Mouse (Mus musculus) liver, embryonic 14 days (tissue): Measurements from ENCODE around the gene Taar7b. TPM values are rescaled to one million over a fixed set of nuclear protein-coding genes. Genes with fewer than 3 reads are reported as not detected.

ENCODE experiments used
- polyA plus RNA-seq: library from polyadenylated mRNA; depleted of rRNA; stranded (reverse); fragments of >200 nt; gene quantifications from 2 replicates; pipeline ENCODE4 v1.2.3, GENCODE M21; 2012; rRNA removed

The Taar7b gene
- not detected in 2 replicates for polyA plus RNA-seq

DNA sequence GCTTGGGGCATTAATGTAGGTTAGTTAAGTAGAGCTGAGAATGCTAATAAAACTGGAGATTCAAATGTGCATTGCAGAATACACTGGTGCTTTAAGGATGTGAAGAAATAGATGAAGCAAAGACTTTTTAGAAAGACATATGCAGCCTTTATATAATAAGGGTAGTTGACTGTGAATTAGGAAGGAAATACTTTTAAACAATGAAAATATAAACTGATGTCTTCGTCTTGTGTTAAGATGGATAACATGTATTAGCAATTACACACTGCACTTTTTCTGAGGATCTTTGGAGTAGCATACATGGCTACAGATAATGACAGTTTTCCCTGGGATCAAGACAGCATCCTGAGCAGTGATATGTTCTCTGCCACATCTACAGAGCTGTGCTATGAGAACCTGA lies at the start of gene Taar7b:
TSS of gene Taar7b (plus strand) at position 301 of the 400 bp plus-strand sequence.

GRCm38 (mm10) chr10:23960444-23960915 lies 39.3 kb upstream of the Taar7b start, which contains the start of gene Taar4:
Taar4 (plus strand) TSS chr10:23960494.

DNA sequence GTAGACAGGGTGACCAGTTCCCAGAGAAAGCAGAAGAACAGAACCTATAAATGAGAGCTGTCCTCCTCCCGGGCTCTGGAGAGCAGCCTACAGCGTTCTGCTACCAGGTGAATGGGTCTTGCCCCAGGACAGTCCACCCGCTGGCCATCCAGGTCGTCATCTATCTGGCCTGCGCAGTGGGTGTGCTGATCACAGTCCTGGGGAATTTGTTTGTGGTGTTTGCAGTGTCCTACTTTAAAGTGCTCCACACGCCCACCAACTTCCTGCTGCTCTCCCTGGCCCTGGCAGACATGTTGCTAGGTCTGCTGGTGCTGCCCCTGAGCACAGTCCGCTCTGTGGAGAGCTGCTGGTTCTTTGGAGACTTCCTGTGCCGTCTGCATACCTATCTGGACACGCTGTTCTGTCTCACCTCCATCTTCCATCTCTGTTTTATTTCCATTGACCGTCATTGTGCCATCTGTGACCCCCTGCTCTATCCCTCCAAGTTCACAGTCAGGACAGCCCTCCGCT lies 29.0 kb upstream of the Taar7b start, which contains the start of gene Taar5:
TSS of gene Taar5 (plus strand) at position 51 of the 510 bp plus-strand sequence.

GRCm38 (mm10) chr10:23985546-23985945 lies 14.2 kb upstream of the Taar7b start, which contains the start of gene Taar6:
Taar6 (minus strand) TSS chr10:23985646.

GRCm38 (mm10) chr10:23993381-23993780 lies 6.4 kb upstream of the Taar7b start, which contains the start of gene Taar7a:
Taar7a (minus strand) TSS chr10:23993481.

DNA sequence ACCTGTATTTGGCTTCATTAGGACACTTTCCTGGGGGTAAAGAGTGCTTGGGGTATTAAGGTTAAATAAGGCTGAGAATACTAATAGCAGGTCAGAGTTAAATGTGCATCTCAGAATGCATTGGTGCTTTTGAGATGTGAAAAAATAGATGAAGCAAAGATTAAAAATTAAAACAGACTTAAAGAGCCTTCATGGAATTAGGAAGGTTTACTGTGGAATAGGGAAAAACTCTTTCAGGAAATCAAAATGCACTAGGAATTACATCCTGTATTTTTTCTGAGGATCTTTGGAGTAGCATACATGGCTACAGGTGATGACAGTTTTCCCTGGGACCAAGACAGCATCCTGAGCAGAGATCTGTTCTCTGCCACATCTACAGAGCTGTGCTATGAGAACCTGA lies 27.2 kb downstream of the Taar7b start, which contains the start of gene Taar7d:
TSS of gene Taar7d (plus strand) at position 301 of the 400 bp plus-strand sequence.

DNA sequence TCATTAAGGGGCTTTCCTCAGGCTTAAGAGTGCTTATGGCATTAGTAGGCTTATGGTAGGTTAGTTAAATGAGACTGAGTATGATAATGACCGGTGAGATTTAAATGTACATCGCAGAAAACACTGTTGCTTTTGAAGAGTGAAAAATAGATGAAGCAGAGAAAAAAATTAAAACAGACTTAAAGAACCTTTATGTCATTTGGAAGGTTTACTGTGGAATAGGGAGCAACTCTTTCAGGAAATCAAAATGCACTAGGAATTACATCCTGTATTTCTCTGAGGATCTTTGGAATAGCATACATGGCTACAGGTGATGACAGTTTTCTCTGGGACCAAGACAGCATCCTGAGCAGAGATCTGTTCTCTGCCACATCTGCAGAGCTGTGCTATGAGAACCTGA lies 37.6 kb downstream of the Taar7b start, which contains the start of gene Taar7e:
TSS of gene Taar7e (plus strand) at position 301 of the 400 bp plus-strand sequence.

GRCm38 (mm10) chr10:24049210-24049609 lies 49.5 kb downstream of the Taar7b start, which contains the start of gene Taar7f:
Taar7f (plus strand) TSS chr10:24049510.

Other genes starting within 250 kb of the Taar7b start
- gene Rps12, start 212.7 kb upstream of the Taar7b start, polyA plus RNA-seq, result 3,859 and 3,962 TPM in 2 replicates
- gene Slc18b1, start 203.0 kb upstream of the Taar7b start, polyA plus RNA-seq, result 2.0 TPM in 2 replicates
- 0.38 and 0.56 TPM in 2 replicates for gene Vnn3, start 148.5 kb upstream of the Taar7b start, polyA plus RNA-seq
- gene Vnn1, start 105.3 kb upstream of the Taar7b start, polyA plus RNA-seq, result 0.80 and 1.0 TPM in 2 replicates
- not detected in 2 replicates for gene Taar1, start 79.6 kb upstream of the Taar7b start, polyA plus RNA-seq
- gene Taar2, start 61.4 kb upstream of the Taar7b start, polyA plus RNA-seq, result not detected in 2 replicates
- not detected in 2 replicates for gene Taar3, start 50.4 kb upstream of the Taar7b start, polyA plus RNA-seq
- gene Taar4, start 39.4 kb upstream of the Taar7b start, polyA plus RNA-seq, result not detected in 2 replicates
- gene Taar5, start 29.2 kb upstream of the Taar7b start, polyA plus RNA-seq, result not detected in 2 replicates
- not detected in 2 replicates for gene Taar6, start 14.3 kb upstream of the Taar7b start, polyA plus RNA-seq
- gene Taar7a, start 6.5 kb upstream of the Taar7b start, polyA plus RNA-seq, result not detected in 2 replicates
- not detected in 2 replicates for gene Taar7d, start 27.3 kb downstream of the Taar7b start, polyA plus RNA-seq
- not detected in 2 replicates for gene Taar7e, start 37.7 kb downstream of the Taar7b start, polyA plus RNA-seq
- not detected in 2 replicates for gene Taar7f, start 49.6 kb downstream of the Taar7b start, polyA plus RNA-seq
- not detected in 2 replicates for gene Taar8a, start 76.6 kb downstream of the Taar7b start, polyA plus RNA-seq
- gene Taar8b, start 92.4 kb downstream of the Taar7b start, polyA plus RNA-seq, result not detected in 2 replicates
- gene Taar8c, start 102.0 kb downstream of the Taar7b start, polyA plus RNA-seq, result not detected in 2 replicates
- gene Taar9, start 109.6 kb downstream of the Taar7b start, polyA plus RNA-seq, result not detected in 2 replicates
- 11.8 and 15.5 TPM in 2 replicates for gene Stx7, start 149.4 kb downstream of the Taar7b start, polyA plus RNA-seq
- 0.10 and 0.21 TPM in 2 replicates for gene Moxd1, start 223.6 kb downstream of the Taar7b start, polyA plus RNA-seq